Mouse (Mus musculus): ENCODE results near the gene Ctdnep1.

Gene Ctdnep1

GRCm38 (mm10) chr11:70026689-70027088 is 45.7 kb downstream of the Ctdnep1 start:
- DNase-seq (ENCODE audit: inconsistent age in 2 of 2, low spot score in 1 of 2) = no peak

- no peak for DNase-seq (ENCODE audit: inconsistent age in 2 of 2, low spot score in 1 of 2)
Observed at GRCm38 (mm10) chr11:70027397-70027796, 46.4 kb downstream of the Ctdnep1 start.

- no peak for DNase-seq (ENCODE audit: inconsistent age in 2 of 2, low spot score in 1 of 2)
Observed at GRCm38 (mm10) chr11:70028401-70029129, 47.6 kb downstream of the Ctdnep1 start.

GRCm38 (mm10) chr11:70029130-70029801 is 48.3 kb downstream of the Ctdnep1 start:
- peak; percentile 67 to 77 for DNase-seq (ENCODE audit: inconsistent age in 2 of 2, low spot score in 1 of 2)

- DNase-seq (ENCODE audit: inconsistent age in 2 of 2, low spot score in 1 of 2) = no peak
Observed at GRCm38 (mm10) chr11:70029829-70030550, 49.0 kb downstream of the Ctdnep1 start.

GRCm38 (mm10) chr11:70030651-70031320 is 49.8 kb downstream of the Ctdnep1 start:
- DNase-seq (ENCODE audit: inconsistent age in 2 of 2, low spot score in 1 of 2) = no peak

GRCm38 (mm10) chr11:70031321-70031670 is 50.3 kb downstream of the Ctdnep1 start:
- no peak for DNase-seq (ENCODE audit: inconsistent age in 2 of 2, low spot score in 1 of 2)

GRCm38 (mm10) chr11:70038174-70038573 is 57.2 kb downstream of the Ctdnep1 start:
- no peak for DNase-seq (ENCODE audit: inconsistent age in 2 of 2, low spot score in 1 of 2)

GRCm38 (mm10) chr11:70039631-70040030 is 58.7 kb downstream of the Ctdnep1 start:
- DNase-seq (ENCODE audit: inconsistent age in 2 of 2, low spot score in 1 of 2) = no peak

GRCm38 (mm10) chr11:70040184-70040583 is 59.2 kb downstream of the Ctdnep1 start:
- no peak for DNase-seq (ENCODE audit: inconsistent age in 2 of 2, low spot score in 1 of 2)
